Mouse (Mus musculus) lung, postnatal 10 days (tissue): ENCODE measurements around the gene Foxg1.

Source experiments
- DNase-seq: peaks from one replicate; pipeline ENCODE4 v3.0.0; 2021

Gene Foxg1

DNA sequence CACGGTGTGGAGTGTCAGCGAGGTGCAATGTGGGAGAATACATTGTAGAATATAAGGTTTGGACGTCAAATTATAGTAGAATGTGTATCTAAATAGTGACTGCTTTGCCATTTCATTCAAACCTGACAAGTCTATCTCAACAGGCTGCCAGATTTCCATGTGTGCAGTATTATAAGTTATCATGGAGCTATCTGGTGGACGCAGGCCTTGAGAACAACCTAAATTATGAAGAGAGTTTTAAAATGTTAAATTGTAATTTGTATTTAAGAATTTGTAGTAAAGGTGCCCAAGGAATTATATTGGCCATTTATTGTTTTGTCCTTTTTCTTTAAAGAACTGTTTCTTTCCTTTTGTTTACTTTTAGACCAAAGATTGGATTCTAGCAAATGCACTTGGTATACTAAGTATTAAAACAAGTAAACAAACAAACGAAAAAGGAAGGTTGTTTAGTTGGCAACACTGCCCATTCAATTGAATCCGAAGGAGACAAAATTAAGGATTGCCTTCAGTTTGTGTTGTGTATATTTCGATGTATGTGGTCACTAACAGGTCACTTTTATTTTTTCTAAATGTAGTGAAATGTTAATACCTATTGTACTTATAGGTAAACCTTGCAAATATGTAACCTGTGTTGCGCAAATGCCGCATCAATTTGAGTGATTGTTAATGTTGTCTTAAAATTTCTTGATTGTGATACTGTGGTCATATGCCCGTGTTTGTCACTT lies 3.8 kb downstream of the Foxg1 start:
- no peak for DNase-seq

DNA sequence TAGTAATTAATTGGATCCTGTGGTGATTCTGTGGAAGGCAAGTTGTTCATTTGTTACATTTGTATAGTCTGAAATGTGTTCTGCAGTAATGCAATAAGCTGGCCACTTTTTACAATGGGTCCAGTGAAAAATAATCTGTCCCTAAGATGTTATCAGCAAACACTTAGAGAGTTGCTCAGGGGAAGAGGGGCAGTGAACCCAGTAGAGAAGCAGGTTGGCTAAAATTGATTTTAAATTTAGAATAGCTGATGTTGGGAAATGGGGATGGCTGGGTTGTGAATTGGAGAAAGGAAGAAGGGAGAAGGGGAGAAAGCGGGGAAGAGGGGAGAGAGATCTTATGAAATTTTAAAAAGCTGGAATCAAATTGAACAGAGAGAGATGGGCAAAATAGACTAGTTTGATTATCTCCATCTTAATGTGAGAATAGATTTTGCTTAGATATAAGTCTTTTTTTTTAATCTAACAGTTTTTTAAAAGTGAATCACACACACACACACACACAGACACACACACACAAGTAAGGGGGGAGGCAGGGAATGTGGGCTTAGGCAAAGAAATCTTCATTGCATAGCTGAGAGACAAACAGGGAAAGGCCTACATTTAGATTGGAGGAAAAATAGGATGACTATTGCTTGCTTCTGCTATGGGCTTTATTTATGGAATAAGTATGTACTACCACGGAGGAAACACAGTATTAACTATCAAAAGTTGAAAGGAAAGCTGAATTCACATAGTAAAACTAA lies 5.6 kb downstream of the Foxg1 start:
- DNase-seq = no peak

DNA sequence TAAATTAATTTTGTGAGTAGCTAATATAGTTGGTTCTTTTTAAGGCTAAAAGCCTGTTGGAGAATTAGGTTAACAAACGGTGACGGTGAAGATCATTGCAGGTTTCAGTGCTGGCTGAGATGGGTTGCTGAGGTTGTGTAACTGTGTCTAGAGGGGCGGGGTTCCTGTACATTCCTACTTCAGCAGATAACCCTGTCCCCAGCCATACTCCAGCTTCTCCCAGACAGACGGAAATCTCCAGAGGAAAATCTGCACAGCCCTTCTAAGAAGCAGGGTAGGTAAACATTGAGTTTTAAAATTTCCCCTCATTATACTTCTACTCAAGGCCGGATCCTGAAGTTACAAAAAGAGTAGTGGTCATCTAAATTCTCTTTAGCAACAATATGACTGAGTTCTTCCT lies 7.2 kb downstream of the Foxg1 start:
- DNase-seq = no peak

DNA sequence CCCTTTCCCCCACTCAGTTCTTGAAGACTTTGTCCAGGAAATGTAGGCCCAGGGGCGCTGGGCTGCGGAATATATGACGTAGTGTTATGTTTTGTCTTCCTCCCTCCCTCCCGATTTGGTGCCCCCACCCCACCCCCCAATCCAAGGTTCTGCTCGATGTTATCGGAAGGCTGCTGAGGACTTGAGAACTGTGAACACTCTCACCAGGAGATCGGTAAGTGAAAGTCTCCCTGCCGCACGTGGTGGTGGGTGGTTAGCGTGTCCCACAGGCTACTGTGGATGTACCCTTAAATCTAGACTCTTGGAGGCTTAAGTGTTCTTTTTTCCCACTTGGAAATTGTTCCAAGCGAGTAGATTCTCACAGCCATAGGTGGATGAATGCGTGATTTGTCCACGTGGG lies 7.8 kb downstream of the Foxg1 start:
- DNase-seq = no peak

DNA sequence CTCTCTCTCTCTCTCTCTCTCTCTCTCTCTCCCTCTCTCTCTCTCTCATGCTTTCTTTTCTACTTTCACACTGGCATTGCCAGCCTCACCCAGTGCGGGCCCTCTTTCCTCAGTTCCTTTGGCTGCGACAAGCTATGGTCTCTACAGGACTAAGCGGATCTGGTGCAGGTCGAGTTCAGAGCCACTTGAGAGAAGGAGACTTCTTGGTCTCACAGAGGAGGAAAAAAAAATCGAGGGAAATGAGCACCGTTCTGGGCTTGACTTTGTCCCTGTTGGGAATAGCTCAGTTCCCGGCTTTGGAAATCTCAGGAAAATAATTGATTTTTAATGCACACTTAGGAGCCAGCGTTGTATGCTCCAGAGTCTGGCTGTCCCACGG lies 8.5 kb downstream of the Foxg1 start:
- no peak for DNase-seq

DNA sequence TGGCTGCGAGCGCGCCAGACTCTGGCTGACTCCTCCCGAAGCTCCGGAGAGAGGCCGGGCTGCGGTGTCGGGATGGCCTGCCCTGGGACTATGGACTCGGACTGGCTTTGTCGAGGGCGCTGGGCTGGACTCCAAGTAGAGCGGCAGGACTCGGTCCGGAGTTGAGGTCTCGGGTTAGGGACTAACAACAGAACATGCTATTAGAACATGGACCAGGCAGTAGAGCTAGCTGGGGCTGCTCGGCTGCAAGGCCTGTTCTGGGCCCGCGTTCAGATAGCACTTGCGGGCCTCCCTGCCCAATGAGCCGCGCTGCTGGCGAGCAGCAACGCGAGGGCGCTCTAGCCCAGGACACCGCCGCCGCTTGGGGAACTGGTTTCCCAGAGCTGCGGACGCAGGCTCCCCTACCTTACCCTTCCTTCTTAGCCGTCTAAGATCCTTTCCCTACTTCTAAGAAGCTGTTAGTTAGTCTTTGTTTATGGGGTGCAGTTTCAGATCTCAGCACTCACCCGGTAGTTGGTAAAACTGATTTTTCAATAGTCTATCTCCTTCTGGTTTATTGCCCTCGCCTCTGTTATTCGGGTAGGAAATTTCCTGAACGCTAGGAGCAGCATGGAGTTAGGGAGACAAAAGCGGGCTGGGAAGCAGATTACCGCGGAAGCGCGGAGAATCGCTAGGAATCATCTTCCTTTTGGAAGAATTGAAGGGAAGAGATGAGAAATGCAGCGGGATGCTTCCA lies 9.0 kb downstream of the Foxg1 start:
- no peak for DNase-seq

DNA sequence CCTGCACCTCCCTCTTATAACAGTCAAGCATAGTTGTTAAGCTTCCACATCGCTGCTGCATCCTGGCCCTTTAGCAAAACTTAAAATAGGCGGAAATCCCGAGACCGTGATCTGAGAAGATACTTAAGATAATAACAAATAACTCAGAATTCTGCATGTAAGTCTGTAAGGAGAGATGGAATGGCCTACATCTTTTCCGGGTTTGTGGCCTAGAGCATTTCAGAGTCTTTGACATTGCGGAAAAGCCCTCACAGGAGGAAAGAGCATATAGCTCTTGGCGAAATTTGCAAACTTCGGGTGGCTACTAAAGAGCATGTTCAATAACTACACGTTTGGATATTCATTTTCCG lies 9.6 kb downstream of the Foxg1 start:
- no peak for DNase-seq

DNA sequence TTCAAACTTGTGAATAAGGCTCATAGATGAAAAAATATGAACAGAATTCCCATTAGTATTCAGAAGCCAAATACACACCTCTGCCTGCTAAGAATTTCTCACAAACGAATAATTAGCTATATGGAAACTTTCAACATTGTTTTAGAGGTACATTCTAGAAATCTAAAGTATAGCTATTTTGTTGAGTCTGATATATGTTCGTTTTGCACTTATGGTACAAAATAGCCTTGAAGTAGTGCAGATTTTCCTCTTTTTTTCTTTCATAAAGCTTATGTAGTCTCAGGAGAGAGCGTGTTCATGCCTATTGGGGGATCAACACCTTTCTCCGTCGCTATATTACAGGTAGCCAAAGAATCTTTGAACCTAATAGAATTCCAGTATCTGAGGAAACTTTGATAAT lies 10.4 kb downstream of the Foxg1 start:
- no peak for DNase-seq

DNA sequence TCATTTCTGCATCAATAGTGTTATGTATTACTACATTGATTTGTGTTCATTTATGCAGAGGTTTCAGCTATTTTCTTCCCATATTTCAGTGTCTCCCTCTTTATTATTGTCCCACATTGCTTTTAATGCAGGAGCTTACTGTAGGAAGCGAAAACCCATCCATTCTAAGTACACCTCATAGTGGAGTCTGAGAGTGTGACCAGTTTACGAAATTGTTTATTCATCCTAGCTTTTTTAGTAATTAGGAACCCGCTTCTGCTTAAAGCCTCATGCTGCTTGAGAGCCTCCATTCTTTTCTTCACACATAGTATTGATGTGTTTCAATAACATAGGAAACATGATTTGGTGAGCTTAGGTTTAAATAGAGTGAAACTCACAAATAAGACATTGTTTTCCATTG lies 11.2 kb downstream of the Foxg1 start:
- DNase-seq = no peak

DNA sequence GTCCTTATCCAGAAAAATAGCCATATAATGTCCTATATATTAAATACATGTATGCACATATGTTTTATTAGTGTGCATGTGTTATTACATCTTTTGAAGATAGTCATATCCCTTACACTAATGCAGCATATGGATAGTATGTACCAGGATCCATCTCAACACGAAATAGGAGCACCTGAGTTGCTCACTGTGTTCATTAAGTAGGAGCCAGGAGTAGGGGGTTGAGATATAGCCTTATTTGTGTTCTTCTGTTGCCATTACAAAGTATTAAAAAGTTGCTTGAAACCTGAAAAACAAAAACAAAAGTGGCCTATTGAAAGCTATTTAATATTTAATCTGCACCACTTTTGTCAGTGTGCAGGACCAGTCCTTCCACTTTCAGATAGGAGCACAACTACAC lies 11.7 kb downstream of the Foxg1 start:
- DNase-seq = no peak

DNA sequence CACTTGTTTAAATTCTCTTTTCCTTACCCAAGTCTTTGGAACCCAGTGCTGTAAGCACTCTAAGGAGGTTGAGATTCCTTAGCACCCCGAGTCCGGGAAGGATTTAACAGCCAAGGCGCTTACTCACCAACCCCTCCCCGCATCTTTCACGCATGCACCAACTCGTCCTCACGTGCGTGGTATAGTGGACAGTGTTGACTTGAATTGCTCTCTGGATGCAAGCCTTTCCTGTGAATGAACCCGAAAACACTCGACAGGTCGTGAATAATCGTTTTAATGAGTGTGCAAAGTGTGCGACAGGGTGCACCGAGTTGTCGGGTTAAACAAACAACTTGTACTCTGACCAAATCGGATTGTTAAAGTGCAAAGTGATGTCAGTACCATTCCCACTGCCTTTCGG lies 12.4 kb downstream of the Foxg1 start:
- DNase-seq = no peak

DNA sequence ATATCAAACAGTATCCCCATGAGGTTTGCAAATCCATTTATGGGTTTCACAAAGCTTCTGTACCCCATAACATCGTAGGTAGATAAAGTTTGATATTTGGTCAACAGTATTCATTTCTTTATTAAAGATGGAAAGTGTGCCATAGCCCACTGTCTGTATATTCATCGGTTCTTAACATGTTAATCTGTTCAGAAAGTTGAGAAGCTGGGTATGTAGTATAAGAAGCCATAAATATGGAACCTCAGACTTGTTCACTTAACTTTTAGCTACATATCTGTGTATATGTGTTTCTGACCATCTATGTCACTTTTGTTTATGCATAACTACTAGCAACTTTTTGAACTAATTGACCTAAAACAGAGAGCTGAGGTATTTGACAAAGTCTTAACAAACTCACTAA lies 13.5 kb downstream of the Foxg1 start:
- DNase-seq = no peak

DNA sequence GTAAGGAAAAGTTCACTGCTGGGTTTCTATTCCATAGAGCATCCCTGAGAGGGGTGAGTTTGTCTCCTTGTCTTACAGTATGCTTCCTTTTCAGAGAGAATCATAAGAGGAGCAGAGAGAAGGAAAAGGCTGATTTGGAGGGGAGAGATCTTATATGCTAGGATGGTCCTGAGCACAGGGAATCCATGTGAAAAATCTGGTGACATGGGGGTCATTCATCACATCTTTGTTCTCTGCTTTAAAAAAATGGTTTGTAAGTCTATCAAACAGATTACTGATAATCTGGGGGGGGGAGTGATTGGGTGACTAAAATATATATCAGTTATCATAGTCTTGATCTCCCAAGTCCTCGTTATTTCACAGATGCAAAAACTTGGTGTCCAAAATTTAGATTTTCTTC lies 14.3 kb downstream of the Foxg1 start:
- no peak for DNase-seq

DNA sequence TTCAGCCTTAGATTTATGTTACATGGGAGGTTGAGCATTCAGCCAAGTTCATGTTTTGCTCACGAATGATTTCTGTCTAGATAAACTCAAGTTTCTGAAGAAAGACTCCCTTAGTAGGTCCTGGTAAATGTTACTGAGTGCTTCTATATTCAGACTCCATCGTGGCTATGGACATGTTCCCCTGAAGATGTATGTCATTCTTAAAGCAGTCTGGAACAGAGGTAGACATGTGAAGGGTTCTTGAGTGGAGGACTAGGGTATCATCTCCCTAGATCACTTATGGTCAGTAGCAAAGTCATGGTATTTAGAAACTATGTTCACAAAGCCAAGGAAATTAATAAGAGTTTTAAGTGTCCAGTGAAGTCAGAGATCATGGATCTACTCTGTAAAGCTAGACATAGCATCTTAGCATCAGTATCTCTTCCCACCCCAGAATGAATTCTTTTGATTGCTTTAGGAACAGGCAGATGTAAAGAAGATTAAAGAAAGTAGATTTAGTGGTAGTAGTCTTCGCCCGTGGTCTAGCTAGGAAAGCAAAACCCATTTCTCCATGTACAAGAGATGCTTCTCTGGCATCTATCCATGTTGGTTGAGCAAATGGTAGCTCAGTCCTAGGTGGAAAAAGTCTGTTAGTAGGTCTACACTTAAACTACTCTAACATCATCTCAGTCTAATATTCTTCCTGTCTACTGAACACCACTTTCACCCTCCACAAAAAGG lies 15.1 kb downstream of the Foxg1 start:
- DNase-seq = no peak

DNA sequence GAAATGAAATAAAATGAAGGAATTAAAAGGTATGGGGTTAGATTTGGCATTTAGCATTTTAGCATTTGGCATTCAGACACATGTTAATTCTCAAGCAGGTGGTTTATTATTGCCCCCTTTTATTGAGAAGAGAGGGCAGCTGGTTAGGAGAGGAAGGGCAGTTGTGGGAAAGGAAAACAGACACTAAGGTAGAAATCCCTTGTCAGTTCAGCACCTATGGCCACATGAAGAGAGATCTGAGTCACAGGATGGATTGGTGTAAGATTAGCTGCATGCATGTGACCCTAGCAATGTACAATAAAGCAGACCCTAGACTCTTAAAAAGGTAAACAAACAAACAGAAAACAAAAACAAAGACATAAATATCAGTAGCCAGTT lies 15.7 kb downstream of the Foxg1 start:
- DNase-seq = no peak

DNA sequence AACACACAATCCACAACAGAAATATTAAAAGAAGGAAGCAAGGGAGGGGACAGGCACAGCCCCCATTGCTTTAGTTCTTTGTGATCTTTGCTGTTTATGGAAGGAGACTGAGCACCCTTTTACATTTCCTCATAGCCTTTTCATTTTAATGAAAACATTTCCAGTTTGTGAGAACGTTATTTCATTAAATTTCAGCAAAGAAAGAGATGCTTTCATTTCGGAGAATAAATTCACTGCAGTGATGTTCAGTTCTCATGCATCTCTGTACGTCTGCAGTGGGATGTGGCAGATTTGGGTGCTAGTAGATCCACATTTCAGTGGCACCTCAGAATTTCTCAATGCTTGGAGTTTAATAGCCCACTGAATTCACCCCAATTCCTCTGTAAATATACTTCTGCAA lies 16.2 kb downstream of the Foxg1 start:
- no peak for DNase-seq

DNA sequence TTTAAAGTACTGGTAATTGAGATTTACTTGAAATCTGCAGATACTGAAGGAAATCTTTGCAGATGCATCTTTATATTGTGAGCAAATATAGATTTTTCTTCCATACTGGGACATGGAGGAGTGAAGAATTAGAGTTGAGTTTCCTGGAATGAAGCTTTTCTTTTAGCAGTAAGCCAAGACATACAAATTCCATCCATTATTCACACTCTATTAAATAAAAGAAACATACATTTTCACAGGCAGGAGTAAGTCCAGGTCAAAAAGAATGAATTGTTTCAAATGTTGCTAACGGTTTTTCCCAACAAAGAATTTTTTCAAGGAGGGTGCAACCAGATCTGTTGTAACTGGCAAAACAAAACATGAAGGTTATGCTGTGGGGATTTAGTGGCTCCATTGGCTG lies 17.2 kb downstream of the Foxg1 start:
- DNase-seq = no peak

DNA sequence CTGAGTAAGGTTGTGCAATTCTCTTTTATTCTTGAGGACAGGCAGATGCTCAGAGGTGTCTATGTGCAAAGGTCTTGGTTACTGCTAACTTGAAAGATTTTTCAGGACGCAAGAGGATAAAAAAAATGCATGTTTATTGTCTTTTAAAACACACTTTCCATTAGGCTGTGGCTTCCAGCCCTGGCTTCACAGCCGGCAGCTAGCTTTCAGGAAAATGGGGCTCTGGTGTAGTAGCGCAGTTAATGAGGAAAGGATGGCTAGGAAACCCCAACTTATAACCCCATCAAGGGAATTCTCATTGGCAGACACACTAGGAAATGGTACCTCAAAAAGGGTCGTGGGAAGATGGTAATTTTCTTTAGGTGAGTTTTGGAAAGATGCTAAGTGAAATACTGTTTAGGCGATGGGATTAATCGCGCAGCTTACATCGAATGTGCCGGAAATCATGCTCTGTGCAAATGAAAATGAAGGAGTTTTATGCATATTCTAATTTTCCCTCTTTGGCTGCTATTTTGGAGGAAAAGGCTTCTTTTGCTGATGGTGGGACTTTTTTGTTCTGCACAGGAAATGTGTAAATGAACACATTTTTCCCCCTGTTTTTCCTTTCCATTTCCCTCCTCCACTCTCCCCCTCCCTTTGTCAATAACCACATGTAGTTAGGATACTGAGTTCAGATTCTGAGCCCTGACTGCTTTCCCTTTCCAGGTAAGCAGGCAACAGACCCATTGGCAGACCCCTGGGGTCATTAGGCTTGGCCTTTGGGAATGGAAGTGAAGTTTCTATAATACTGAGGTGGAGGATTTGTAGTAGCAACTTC lies 17.8 kb downstream of the Foxg1 start:
- no peak for DNase-seq

DNA sequence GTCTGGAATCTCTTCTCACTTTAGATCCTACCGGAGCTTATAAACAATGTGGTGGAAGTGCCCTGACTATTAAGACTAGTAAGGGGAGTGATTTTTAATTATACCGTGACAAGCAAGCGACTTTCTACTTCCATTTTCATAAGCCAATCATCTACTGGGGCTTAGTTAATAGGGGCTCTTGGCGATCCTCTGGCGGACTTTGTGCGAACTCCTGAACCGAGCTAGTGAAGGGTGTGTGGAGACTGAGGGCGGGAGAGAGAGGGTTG lies 18.3 kb downstream of the Foxg1 start:
- DNase-seq = no peak

DNA sequence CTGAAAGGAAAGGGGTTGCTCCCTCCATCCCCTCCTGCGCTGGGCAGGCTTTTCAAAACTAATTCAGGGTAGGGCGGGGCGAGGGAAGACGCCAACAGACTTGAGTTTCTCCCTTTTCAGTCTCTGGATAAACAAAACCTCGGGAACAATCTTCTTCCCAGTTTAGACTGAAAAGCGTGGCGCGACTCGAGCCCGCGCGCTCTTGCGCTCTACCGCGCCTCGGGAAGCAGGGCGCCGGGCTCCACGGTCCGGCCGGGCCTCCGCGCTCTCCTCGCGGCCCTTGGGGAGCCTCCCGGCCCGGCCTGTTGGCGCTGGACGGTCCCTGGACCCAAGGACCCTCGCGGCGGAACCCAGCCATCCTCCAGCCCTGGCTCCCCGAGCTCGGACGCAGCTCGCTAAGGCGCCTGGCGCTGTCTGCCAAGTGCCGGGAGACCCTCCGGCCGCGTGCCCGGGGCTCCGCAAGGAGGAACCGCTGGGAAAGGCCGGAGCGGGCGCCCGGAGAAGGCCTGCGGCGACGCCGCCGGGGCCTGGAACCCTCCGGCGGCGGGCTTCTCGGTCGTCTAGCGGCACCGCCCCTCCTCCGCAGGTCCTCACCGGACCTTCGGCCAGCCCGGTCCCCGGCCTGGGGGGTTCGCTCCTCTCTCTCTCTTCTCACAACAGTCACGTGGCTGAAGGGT lies 18.8 kb downstream of the Foxg1 start:
- DNase-seq = no peak

DNA sequence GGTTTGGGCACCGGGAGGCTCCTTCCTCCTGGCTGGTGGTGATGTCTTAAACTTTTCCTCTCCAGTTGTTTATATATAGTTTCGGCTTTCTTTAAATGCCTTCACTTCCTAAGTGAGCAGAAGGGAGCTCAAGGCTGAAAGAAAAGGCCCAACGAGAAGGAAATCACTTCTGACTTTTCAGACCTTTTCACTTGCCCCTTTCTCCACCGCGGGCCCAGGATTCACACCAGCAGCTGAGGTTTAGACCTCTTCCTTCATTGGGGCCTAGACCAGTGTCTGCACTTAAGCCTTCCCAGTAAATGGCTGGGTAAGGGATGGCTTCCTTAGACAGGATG lies 19.3 kb downstream of the Foxg1 start:
- DNase-seq = no peak

DNA sequence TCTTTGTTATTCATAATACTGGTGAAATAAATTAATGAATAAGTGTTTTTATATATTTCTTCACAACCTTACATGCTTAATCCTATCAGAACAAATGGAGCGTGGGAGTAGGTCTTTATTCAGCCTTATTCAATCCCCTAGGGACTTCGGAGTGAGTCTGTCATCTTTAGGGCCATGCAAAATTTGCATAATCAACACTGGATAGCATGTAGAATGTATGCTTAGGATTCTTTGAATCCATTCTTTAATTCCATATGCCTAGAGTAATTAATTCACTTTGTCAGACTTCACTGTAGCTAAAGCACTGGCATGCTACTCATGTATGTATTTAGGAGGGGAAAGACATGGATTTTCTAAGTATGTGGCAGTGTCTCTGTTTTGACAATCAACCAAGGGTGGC lies 27.4 kb downstream of the Foxg1 start:
- DNase-seq = no peak

DNA sequence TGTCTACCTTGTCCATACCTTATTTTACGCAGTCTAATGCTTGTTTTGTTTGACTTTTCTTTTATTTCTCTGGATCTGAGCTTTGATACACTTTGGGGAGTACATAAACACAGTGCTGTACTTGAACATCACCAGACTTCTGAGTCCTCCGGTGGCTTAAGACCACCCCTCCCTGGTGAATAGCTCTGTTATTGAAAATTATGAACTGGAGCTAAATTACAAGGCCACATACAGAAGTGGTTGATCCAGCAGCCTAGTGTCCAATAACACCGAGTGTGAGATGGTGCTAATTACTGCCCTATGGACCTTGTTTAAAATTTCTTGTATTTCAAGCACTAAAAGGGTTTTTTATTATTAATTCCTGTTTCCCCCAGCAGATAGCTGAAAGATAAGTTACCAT lies 35.5 kb downstream of the Foxg1 start:
- no peak for DNase-seq
